Mouse (Mus musculus) heart, embryonic 12.5 days (tissue): ENCODE measurements around the gene Nfyb. TPM values are rescaled to one million over a fixed set of nuclear protein-coding genes. Genes with fewer than 3 reads are reported as not detected.

Source experiments
- ATAC-seq: fragments of 200-750 bp; cut with Nextera tagmentation; 2 replicates; pipeline ENCODE4 v1.8.0; 2017; ENCODE audit warnings: moderate TSS enrichment, moderate library complexity; ENCODE audit not compliant: insufficient number of reproducible peaks, low FRiP score
- H3K27ac ChIP-seq: fragments of 300-500 bp; sonication (generic); 2 replicates; pipeline ENCODE4 v1.5.1; 2016; ENCODE audit warnings: mild to moderate bottlenecking, moderate library complexity; ENCODE audit not compliant: poor library complexity, severe bottlenecking
- H3K27me3 ChIP-seq: fragments of 300-500 bp; sonication (generic); replicated peaks from 2 replicates; pipeline ENCODE4 v1.6.1; 2016; ENCODE audit warnings: mild to moderate bottlenecking, moderate library complexity
- H3K36me3 ChIP-seq: fragments of 300-500 bp; sonication (generic); 2 replicates; pipeline ENCODE4 v1.6.1; 2016; ENCODE audit warnings: mild to moderate bottlenecking, moderate library complexity
- H3K4me1 ChIP-seq: fragments of 300-500 bp; sonication (generic); replicated peaks from 2 replicates; pipeline ENCODE4 v1.6.1; 2016; ENCODE audit warnings: mild to moderate bottlenecking
- H3K4me2 ChIP-seq: fragments of 300-500 bp; sonication (generic); 2 replicates; pipeline ENCODE4 v1.6.1; 2016; ENCODE audit warnings: mild to moderate bottlenecking, moderate library complexity
- H3K4me3 ChIP-seq: fragments of 300-500 bp; sonication (generic); 2 replicates; pipeline ENCODE4 v1.5.1; 2016; ENCODE audit warnings: mild to moderate bottlenecking
- H3K9ac ChIP-seq: fragments of 300-500 bp; sonication (generic); 2 replicates; pipeline ENCODE4 v1.6.1; 2016; ENCODE audit warnings: mild to moderate bottlenecking, moderate library complexity
- H3K9me3 ChIP-seq: fragments of 300-500 bp; sonication (generic); replicated peaks from 2 replicates; pipeline ENCODE4 v1.6.1; 2016; ENCODE audit warnings: mild to moderate bottlenecking, moderate library complexity
- WGBS: fragments of 180-500 bp; shearing (Covaris S2); methylation state at CpG from one replicate; pipeline ENCODE4 v1.1.7; 2016; 5-methylcytosine and 5-hydroxymethylcytosine counted together
- polyA plus RNA-seq: library from polyadenylated mRNA; unstranded; fragments of >200 nt; fragmentation: Nextera tagmentation; extraction: Ambion mirVana; gene quantifications from 2 replicates; pipeline ENCODE4 v1.2.1, GENCODE M21; 2016

The Nfyb gene
- polyA plus RNA-seq, 1 experiment from 2014 or later = 28.1 TPM

- 90% methylated on average over 6 of the region's 6 CpGs for WGBS
- H3K9ac ChIP-seq = no peak overlapping the region
- no peaks in the 10 kb centered on the region for H3K4me1 ChIP-seq
- H3K27me3 ChIP-seq = no peaks in the 10 kb centered on the region
- no peak overlapping the region for H3K4me2 ChIP-seq
- no peaks in the 10 kb centered on the region for H3K9me3 ChIP-seq
- no peak for ATAC-seq
- H3K4me3 ChIP-seq = no peak overlapping the region
- H3K27ac ChIP-seq = no peak overlapping the region
- H3K36me3 ChIP-seq = peaks cover 57% of the 10 kb centered on the region
Observed at GRCm38 (mm10) chr10:82744296-82744695, 19.6 kb downstream of the Nfyb start.

GRCm38 (mm10) chr10:82742578-82742977 is 21.4 kb downstream of the Nfyb start:
- Histone ChIP-seq H3K4me2 (no peak overlapping the region), H3K36me3 (peaks cover 57% of the 10 kb centered on the region), H3K27me3 (no peaks in the 10 kb centered on the region), H3K4me1 (no peaks in the 10 kb centered on the region), H3K4me3 (no peak overlapping the region), H3K9ac (no peak overlapping the region), H3K27ac (no peak overlapping the region), H3K9me3 (no peaks in the 10 kb centered on the region)
- no peak for ATAC-seq
- 82% methylated on average over 1 of the region's 1 CpGs for WGBS

GRCm38 (mm10) chr10:82741876-82742275 is 22.1 kb downstream of the Nfyb start:
- no peak for ATAC-seq
- WGBS = 90% methylated on average over 4 of the region's 4 CpGs
- H3K4me2 ChIP-seq = no peak overlapping the region
- no peaks in the 10 kb centered on the region for H3K27me3 ChIP-seq
- peaks cover 53% of the 10 kb centered on the region for H3K36me3 ChIP-seq
- H3K9me3 ChIP-seq = no peaks in the 10 kb centered on the region
- H3K4me3 ChIP-seq = no peak overlapping the region
- no peak overlapping the region for H3K9ac ChIP-seq
- no peak overlapping the region for H3K27ac ChIP-seq
- H3K4me1 ChIP-seq = no peaks in the 10 kb centered on the region

GRCm38 (mm10) chr10:82741354-82741753 is 22.6 kb downstream of the Nfyb start:
- Histone ChIP-seq H3K36me3 (peaks cover 53% of the 10 kb centered on the region), H3K4me1 (no peaks in the 10 kb centered on the region), H3K4me2 (no peak overlapping the region), H3K4me3 (no peak overlapping the region), H3K27me3 (no peaks in the 10 kb centered on the region), H3K9me3 (no peaks in the 10 kb centered on the region), H3K27ac (no peak overlapping the region), H3K9ac (no peak overlapping the region)
- 89% methylated on average over 8 of the region's 8 CpGs for WGBS
- no peak for ATAC-seq

GRCm38 (mm10) chr10:82699296-82699941 is 64.5 kb downstream of the Nfyb start:
- Histone ChIP-seq H3K9me3 (no peaks in the 10 kb centered on the region), H3K4me2 (peak overlapping the region; percentile 85), H3K27me3 (no peaks in the 10 kb centered on the region), H3K27ac (peak overlapping the region; percentile 77), H3K4me3 (peak overlapping the region; percentile 84), H3K9ac (peak overlapping the region; percentile 90), H3K4me1 (peaks cover 18% of the 10 kb centered on the region), H3K36me3 (peaks cover 13% of the 10 kb centered on the region)
- peak; percentile 78 for ATAC-seq
- WGBS = under 1% methylated on average over 55 of the region's 59 CpGs

- no peaks in the 10 kb centered on the region for H3K27me3 ChIP-seq
- H3K9ac ChIP-seq = peak overlapping the region; percentile 90
- peaks cover 9% of the 10 kb centered on the region for H3K36me3 ChIP-seq
- H3K4me1 ChIP-seq = peaks cover 18% of the 10 kb centered on the region
- under 1% methylated on average over 42 of the region's 42 CpGs for WGBS
- ATAC-seq = peak; percentile 96
- peak overlapping the region; percentile 77 for H3K27ac ChIP-seq
- peak overlapping the region; percentile 85 for H3K4me2 ChIP-seq
- peak overlapping the region; percentile 84 for H3K4me3 ChIP-seq
- no peaks in the 10 kb centered on the region for H3K9me3 ChIP-seq
Observed at GRCm38 (mm10) chr10:82698712-82699261, 65.2 kb downstream of the Nfyb start.

Other genes with a start within 250 kb of the Nfyb start
- gene 1190007I07Rik, start 140.9 kb downstream of the Nfyb start, polyA plus RNA-seq = 35.0 and 37.5 TPM in 2 replicates
- gene Tdg, start 134.3 kb downstream of the Nfyb start, polyA plus RNA-seq = 112 and 115 TPM in 2 replicates
- 2.1 and 2.6 TPM in 2 replicates for gene Glt8d2, start 73.5 kb downstream of the Nfyb start, polyA plus RNA-seq
- 52.0 and 53.5 TPM in 2 replicates for gene Hcfc2, start 68.0 kb downstream of the Nfyb start, polyA plus RNA-seq
- gene Txnrd1, start 69.8 kb upstream of the Nfyb start, polyA plus RNA-seq = 90.9 and 92.6 TPM in 2 replicates
- 0.31 and 0.39 TPM in 2 replicates for gene Eid3, start 102.5 kb upstream of the Nfyb start, polyA plus RNA-seq
- 3.5 and 4.1 TPM in 2 replicates for gene Chst11, start 221.4 kb upstream of the Nfyb start, polyA plus RNA-seq